Mouse (Mus musculus): ENCODE results near the gene Tex45. TPM values are rescaled to one million over a fixed set of nuclear protein-coding genes. Genes with fewer than 3 reads are reported as not detected.

The Tex45 gene
- total RNA-seq (2023): 1.7 and 3.9 TPM in 2 replicates

DNA sequence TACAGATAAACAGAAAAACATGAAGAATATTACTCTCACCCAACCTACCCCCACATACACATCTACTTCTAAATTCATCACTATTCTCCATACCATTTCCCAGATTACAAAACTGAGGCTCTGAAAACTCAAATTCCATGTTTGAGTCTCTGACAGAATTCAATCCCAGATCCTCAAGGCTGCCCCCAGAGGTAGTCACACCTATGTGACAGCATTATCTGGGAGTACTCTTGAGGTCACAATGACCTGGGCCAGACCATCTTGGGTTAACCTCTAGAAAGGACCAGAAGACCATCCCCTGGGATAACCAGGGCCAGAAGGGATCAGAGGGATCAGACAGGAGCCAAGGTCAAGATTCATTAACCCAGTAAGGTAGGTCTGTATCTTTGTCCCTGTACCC, at the start of gene Tex45:
Gene Tex45 (plus strand): TSS at position 301 of the 400 bp plus-strand sequence.

DNA sequence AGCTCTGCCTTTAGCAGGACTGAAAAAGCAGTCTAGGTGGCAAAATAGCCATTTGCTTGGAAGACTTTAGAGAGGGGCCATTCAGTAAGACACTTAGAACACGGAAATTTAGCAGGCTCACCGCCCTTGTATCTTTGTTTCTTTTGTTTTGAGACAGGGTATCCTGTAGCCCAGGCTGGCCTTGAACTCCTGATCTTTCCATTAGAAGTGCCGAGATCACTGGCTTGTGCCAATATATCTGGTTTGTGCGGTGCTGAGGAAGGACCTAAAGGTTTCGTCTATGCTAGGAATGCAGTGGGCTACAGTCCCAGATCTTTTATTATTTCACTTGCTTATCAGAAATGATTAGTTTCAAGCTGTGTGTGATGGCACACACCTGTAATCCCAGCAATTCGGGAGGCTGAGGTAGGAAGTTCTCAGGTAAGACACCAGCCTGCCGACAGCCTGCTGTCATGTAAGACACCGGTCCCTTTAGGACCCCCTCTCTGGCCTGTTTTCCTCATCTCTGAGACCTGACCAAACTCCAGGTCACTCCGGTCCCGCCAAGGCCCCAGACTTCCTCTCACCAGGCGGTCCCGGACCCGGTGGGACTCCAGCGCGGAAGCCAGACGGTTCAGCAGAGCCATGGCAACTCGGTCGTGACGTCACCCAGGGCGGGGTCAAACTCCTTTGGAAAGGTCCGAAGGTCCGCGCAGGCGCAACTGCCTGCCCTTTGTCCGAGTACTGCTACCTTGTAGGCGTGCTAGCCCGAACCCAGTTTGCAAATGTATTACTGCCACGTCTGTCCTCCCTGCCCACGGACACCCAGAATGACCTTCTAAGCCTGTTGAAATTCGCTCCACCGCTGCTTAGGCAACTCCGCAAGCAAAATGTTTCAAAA, 3.4 kb upstream of the Tex45 start, which contains the start of gene Pex11g:
Gene Pex11g (minus strand): TSS at position 675 of the 880 bp plus-strand sequence.

DNA sequence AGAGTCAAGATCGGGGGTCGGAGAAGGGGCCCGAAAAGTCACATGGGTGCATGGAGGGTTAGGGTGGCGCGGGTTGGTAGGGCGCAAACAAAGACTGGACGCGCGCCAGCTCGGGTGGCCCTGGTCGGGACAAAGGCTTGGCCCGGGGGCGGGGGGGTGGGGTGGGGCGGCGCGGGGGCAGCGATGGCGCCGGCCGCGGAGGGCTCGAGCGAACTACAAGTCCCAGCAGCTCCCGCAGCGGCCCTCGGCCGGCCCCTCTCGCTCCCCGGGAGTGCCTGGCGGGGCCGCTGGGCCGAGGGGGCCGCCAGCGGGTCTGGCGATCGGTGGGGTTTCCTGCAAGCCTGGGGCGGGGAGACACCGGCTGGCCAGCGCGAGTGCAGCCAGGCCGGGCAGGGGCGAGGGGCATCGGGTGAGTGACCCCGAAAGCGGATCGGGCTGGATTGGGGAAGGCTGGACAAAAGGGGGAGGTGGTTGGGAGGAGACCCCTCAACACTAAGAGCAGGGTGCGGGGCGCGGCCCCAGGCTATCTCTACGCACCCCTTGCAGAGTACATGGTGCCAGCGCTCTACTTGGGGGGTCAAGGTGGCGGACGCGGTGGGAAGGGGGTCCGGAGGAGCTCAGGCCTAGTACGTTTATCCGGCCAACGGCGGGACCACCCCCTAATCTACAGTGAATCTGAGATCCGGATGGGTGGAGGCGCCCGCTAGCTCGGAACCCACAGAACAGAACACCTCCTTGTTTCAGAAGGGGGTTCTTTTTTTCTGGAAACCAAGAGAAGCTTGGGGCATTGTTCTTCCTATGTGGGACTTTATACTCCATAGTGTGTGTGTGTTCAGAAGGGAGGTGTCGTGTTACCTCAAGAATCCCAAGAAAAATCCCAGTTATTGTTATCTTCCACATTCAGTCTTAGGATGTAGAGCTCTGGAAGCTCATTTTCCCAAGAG, 22.5 kb downstream of the Tex45 start, which contains the start of gene Zfp358:
Gene Zfp358 (plus strand): TSS at position 238 of the 944 bp plus-strand sequence.

GRCm38 (mm10) chr8:3500235-3501090, 29.8 kb downstream of the Tex45 start, which contains the start of gene Mcoln1:
Gene Mcoln1 (plus strand): TSS chr8:3500457.

GRCm38 (mm10) chr8:3515260-3515671, 44.6 kb downstream of the Tex45 start, which contains the start of gene Pnpla6:
Gene Pnpla6 (plus strand): TSS chr8:3515384.

Other genes with a start within 250 kb of the Tex45 start
- 82.0 and 134 TPM in 2 replicates for gene Insr, start 191.2 kb upstream of the Tex45 start, total RNA-seq (2023)
- 76.9 and 94.4 TPM in 2 replicates for gene A430078G23Rik, start 117.4 kb upstream of the Tex45 start, total RNA-seq (2023)
- 92.2 and 115 TPM in 2 replicates for gene Arhgef18, start 77.9 kb upstream of the Tex45 start, total RNA-seq (2023)
- 0.50 and 1.0 TPM in 2 replicates for gene Pex11g, start 3.2 kb upstream of the Tex45 start, total RNA-seq (2023)
- gene Zfp358, start 22.3 kb downstream of the Tex45 start, total RNA-seq (2023): 3.0 and 5.0 TPM in 2 replicates
- gene Mcoln1, start 29.6 kb downstream of the Tex45 start, total RNA-seq (2023): 26.7 and 31.6 TPM in 2 replicates
- gene Pnpla6, start 44.5 kb downstream of the Tex45 start, total RNA-seq (2023): 20.0 and 20.5 TPM in 2 replicates
- not detected in 2 replicates for gene C330021F23Rik, start 97.1 kb downstream of the Tex45 start, total RNA-seq (2023)
- 0.16 TPM in 1 of 2 replicates, not detected in the other for gene Camsap3, start 116.4 kb downstream of the Tex45 start, total RNA-seq (2023)
- gene Xab2, start 150.5 kb downstream of the Tex45 start, total RNA-seq (2023): 45.1 and 47.4 TPM in 2 replicates
- 122 and 124 TPM in 2 replicates for gene Pet100, start 150.7 kb downstream of the Tex45 start, total RNA-seq (2023)
- gene Pcp2, start 154.7 kb downstream of the Tex45 start, total RNA-seq (2023): not detected in 2 replicates
- gene Stxbp2, start 160.1 kb downstream of the Tex45 start, total RNA-seq (2023): 317 and 390 TPM in 2 replicates
- 1.4 and 1.9 TPM in 2 replicates for gene Retn, start 184.9 kb downstream of the Tex45 start, total RNA-seq (2023)
- 329 and 340 TPM in 2 replicates for gene Mcemp1, start 194.9 kb downstream of the Tex45 start, total RNA-seq (2023)
- gene Fcor, start 201.5 kb downstream of the Tex45 start, total RNA-seq (2023): 4.6 and 5.0 TPM in 2 replicates
- 10.4 and 12.5 TPM in 2 replicates for gene Trappc5, start 205.4 kb downstream of the Tex45 start, total RNA-seq (2023)
- gene Fcer2a, start 223.3 kb downstream of the Tex45 start, total RNA-seq (2023): 0.18 and 0.35 TPM in 2 replicates
- gene Clec4g, start 249.8 kb downstream of the Tex45 start, total RNA-seq (2023): not detected in 2 replicates